Mouse (Mus musculus): ENCODE data around the gene Slc25a33. TPM values are rescaled to one million over a fixed set of nuclear protein-coding genes. Genes with fewer than 3 reads are reported as not detected.

Slc25a33 gene
- polyA plus RNA-seq (2021; fragmentation: Nextera tagmentation) = 17.6 and 67.7 TPM in 2 replicates
- long read RNA-seq, experiment 1, transcript Slc25a33-201 (7 exons, 1,887 nt) = major isoform, 182 of 198 reads
- long read RNA-seq, experiment 1, partial matches to known transcripts = 5 of 198 reads
- long read RNA-seq, experiment 1, other reads (novel, unspliced or antisense) = 11 of 198 reads
- long read RNA-seq, experiment 2, transcript Slc25a33-201 (7 exons, 1,887 nt) = major isoform, 29 of 38 reads
- long read RNA-seq, experiment 2, partial matches to known transcripts = 7 of 38 reads
- long read RNA-seq, experiment 2, other reads (novel, unspliced or antisense) = 2 of 38 reads

GRCm38 (mm10) chr4:149774094-149774470 lies at the start of gene Slc25a33:
Slc25a33 (minus strand) TSS chr4:149774277.

GRCm38 (mm10) chr4:149737383-149738324 lies 36.4 kb downstream of the Slc25a33 start, which contains the start of gene Tmem201:
Tmem201 (minus strand) TSS chr4:149738044.

GRCm38 (mm10) chr4:149702210-149702979 lies 71.7 kb downstream of the Slc25a33 start, which contains the start of gene Pik3cd:
Pik3cd (minus strand) TSS chr4:149702571.

Other genes starting within 250 kb of the Slc25a33 start
- gene Clstn1, start 187.8 kb downstream of the Slc25a33 start, polyA plus RNA-seq (2021; fragmentation: Nextera tagmentation) = 123 and 286 TPM in 2 replicates
- 5.4 and 9.0 TPM in 2 replicates for gene Pik3cd, start 71.7 kb downstream of the Slc25a33 start, polyA plus RNA-seq (2021; fragmentation: Nextera tagmentation)
- 24.0 and 27.3 TPM in 2 replicates for gene Tmem201, start 36.2 kb downstream of the Slc25a33 start, polyA plus RNA-seq (2021; fragmentation: Nextera tagmentation)
- gene Spsb1, start 180.8 kb upstream of the Slc25a33 start, polyA plus RNA-seq (2021; fragmentation: Nextera tagmentation) = 10.6 and 11.2 TPM in 2 replicates
- 1.2 and 2.7 TPM in 2 replicates for gene H6pd, start 234.7 kb upstream of the Slc25a33 start, polyA plus RNA-seq (2021; fragmentation: Nextera tagmentation)